Comparison of ENCODE assay signal across 7 mouse cellular contexts in genomic region chr13:13358097-13358496, GRCm38 (mm10). TPM values are rescaled to one million over a fixed set of nuclear protein-coding genes. Genes with fewer than 3 reads are reported as not detected.
A peak's percentile ranks its signal among the peaks of the same experiment; 100 is the strongest.
DNase-seq lines count a peak whose midpoint lies in the region; ATAC-seq lines count a peak whose summit lies in the region.
"Not testable (repeated sequence)": the region's sequence is repeated elsewhere in the genome, so short reads cannot be mapped to it uniquely, and the experiment has no call there.

No protein-coding gene starts in this region.

- H3K27me3 ChIP-seq in heart, embryonic 10.5 days (ENCODE audit: insufficient read depth, poor library complexity, severe bottlenecking); heart, embryonic 12.5 days (replicated peaks); heart, embryonic 14.5 days (ENCODE audit: control insufficient read depth, insufficient read depth, low read length); heart, embryonic 16.5 days (ENCODE audit: control insufficient read depth, insufficient read depth, low read length); limb, embryonic 13.5 days; lung, embryonic 16.5 days (ENCODE audit: control insufficient read depth, insufficient read depth, low read depth, low read length): not testable (repeated sequence)

- peak overlapping the region; percentile 38 for H3K4me2 ChIP-seq in heart, embryonic 12.5 days
- H3K4me2 ChIP-seq in heart, embryonic 14.5 days (ENCODE audit: low read length) = peak overlapping the region; percentile 36
- H3K4me2 ChIP-seq in heart, embryonic 16.5 days (ENCODE audit: low read depth, low read length) = peak overlapping the region; percentile 52; the same call in 1 of the 2 replicates
- H3K4me2 ChIP-seq in limb, embryonic 13.5 days (replicated peaks); lung, embryonic 16.5 days (ENCODE audit: low read depth, low read length): not testable (repeated sequence)

- peak; percentile 47 for ATAC-seq in frontal cortex, adult (ENCODE audit: low TSS enrichment)
- peak; percentile 61 for ATAC-seq in heart, embryonic 12.5 days (ENCODE audit: insufficient number of reproducible peaks, low FRiP score)
- ATAC-seq in heart, embryonic 14.5 days (ENCODE audit: insufficient number of reproducible peaks, insufficient read depth, low FRiP score, low read depth) = peak; percentile 82
- ATAC-seq in heart, embryonic 16.5 days (replicated peaks; ENCODE audit: extremely low read depth, insufficient read depth, low FRiP score) = peak; percentile 89
- 0 out of 2 replicates have a peak, but pooled peaks have one; percentile 1 for ATAC-seq in limb, embryonic 13.5 days (ENCODE audit: low FRiP score, low read depth)
- peak; percentile 26; the same call in 1 of the 2 replicates for ATAC-seq in lung, embryonic 16.5 days (ENCODE audit: low read depth)

- H3K9ac ChIP-seq in heart, embryonic 12.5 days; heart, embryonic 14.5 days (ENCODE audit: low read length); heart, embryonic 16.5 days (ENCODE audit: low read length); limb, embryonic 13.5 days; lung, embryonic 16.5 days (ENCODE audit: low read length): not testable (repeated sequence)

- 31% methylated on average over 8 of the region's 8 CpGs for WGBS in heart, embryonic 10.5 days
- WGBS in heart, embryonic 12.5 days = 26% methylated on average over 8 of the region's 8 CpGs
- 9% methylated on average over 8 of the region's 8 CpGs for WGBS in heart, embryonic 14.5 days
- WGBS in heart, embryonic 16.5 days = 25% methylated on average over 8 of the region's 8 CpGs
- 86% methylated on average over 8 of the region's 8 CpGs for WGBS in limb, embryonic 13.5 days
- WGBS in lung, embryonic 16.5 days = 66% methylated on average over 8 of the region's 8 CpGs

- H3K36me3 ChIP-seq in heart, embryonic 10.5 days; heart, embryonic 12.5 days; heart, embryonic 14.5 days (ENCODE audit: control insufficient read depth, insufficient read depth, low read length); heart, embryonic 16.5 days (ENCODE audit: control insufficient read depth, insufficient read depth); limb, embryonic 13.5 days; lung, embryonic 16.5 days (ENCODE audit: control insufficient read depth, insufficient read depth, low read length): not testable (repeated sequence)

- H3K4me1 ChIP-seq in heart, embryonic 10.5 days; heart, embryonic 16.5 days (ENCODE audit: control insufficient read depth, insufficient read depth, low read length); limb, embryonic 13.5 days; lung, embryonic 16.5 days (replicated peaks; ENCODE audit: control insufficient read depth, insufficient read depth, low read length): not testable (repeated sequence)
- peaks cover 24% of the 10 kb centered on the region for H3K4me1 ChIP-seq in heart, embryonic 12.5 days (replicated peaks)
- H3K4me1 ChIP-seq in heart, embryonic 14.5 days (ENCODE audit: control insufficient read depth in 2 of 2, insufficient read depth in 2 of 2, low read length in 2 of 2) = peaks cover 7 to 13% of the 10 kb centered on the region in 2 experiments

- not testable (repeated sequence) for DNase-seq in heart, embryonic 10.5 days (ENCODE audit: low spot score)

- 0 out of 2 replicates have a peak overlapping the region, but pooled peaks have one; percentile 22 for H3K27ac ChIP-seq in heart, embryonic 10.5 days
- H3K27ac ChIP-seq in heart, embryonic 12.5 days (ENCODE audit: poor library complexity, severe bottlenecking) = peak overlapping the region; percentile 75
- peak overlapping the region; percentile 46 to 75 for H3K27ac ChIP-seq in heart, embryonic 14.5 days (replicated peaks in 1 of 2; ENCODE audit: control insufficient read depth in 1 of 2, insufficient read depth in 1 of 2, low read depth in 2 of 2, low read length in 2 of 2)
- H3K27ac ChIP-seq in heart, embryonic 16.5 days (ENCODE audit: low read length) = peak overlapping the region; percentile 88
- not testable (repeated sequence) for H3K27ac ChIP-seq in limb, embryonic 13.5 days; lung, embryonic 16.5 days (ENCODE audit: low read length)

- not testable (repeated sequence) for H3K4me3 ChIP-seq in heart, embryonic 10.5 days; heart, embryonic 12.5 days; limb, embryonic 13.5 days; lung, embryonic 16.5 days (ENCODE audit: low read length)
- H3K4me3 ChIP-seq in heart, embryonic 14.5 days (ENCODE audit: control insufficient read depth in 1 of 2, insufficient read depth in 1 of 2, low read depth in 1 of 2, low read length in 2 of 2) = peak overlapping the region in 1 of 2 experiments; percentile 6; a peak in 2 of 4 replicates
- peak overlapping the region; percentile 31 for H3K4me3 ChIP-seq in heart, embryonic 16.5 days (ENCODE audit: low read length)

- H3K9me3 ChIP-seq in heart, embryonic 10.5 days; heart, embryonic 12.5 days (replicated peaks); heart, embryonic 14.5 days (ENCODE audit: control insufficient read depth, low read length); heart, embryonic 16.5 days (replicated peaks; ENCODE audit: control insufficient read depth, low read length); limb, embryonic 13.5 days; lung, embryonic 16.5 days (ENCODE audit: control insufficient read depth, low read length): not testable (repeated sequence)

RNA-seq across cellular contexts. Expression of gene Gpr137b, which starts 35.7 kb away (rescaled TPM):
- 11.3 and 12.1 TPM in 2 replicates for polyA plus RNA-seq in heart, embryonic 10.5 days (2016; fragmentation: Nextera tagmentation; extraction: Ambion mirVana)
- 11.0 and 12.5 TPM in 2 replicates for polyA plus RNA-seq in heart, embryonic 12.5 days (2016; fragmentation: Nextera tagmentation; extraction: Ambion mirVana)
- polyA plus RNA-seq in heart, embryonic 14.5 days (2014; fragmentation: Nextera tagmentation; extraction: Ambion mirVana) = 16.3 and 18.9 TPM in 2 replicates
- polyA plus RNA-seq in heart, embryonic 16.5 days (2015; fragmentation: Nextera tagmentation; extraction: Ambion mirVana) = 20.4 and 21.4 TPM in 2 replicates
- 10.6 and 10.8 TPM in 2 replicates for polyA plus RNA-seq in limb, embryonic 13.5 days (2015; fragmentation: Nextera tagmentation; extraction: Ambion mirVana)
- polyA plus RNA-seq in lung, embryonic 16.5 days (2015; fragmentation: Nextera tagmentation; extraction: Ambion mirVana) = 14.2 and 18.9 TPM in 2 replicates

Comparison
In these comparisons a context has a peak if more than half of its experiments do, and no peak if none do; other contexts are left out.
1. ATAC-seq: peak in every context shown above with its lines; median percentile 89 in heart, embryonic 16.5 days; 82 in heart, embryonic 14.5 days; 61 in heart, embryonic 12.5 days; 47 in frontal cortex, adult; 26 in lung, embryonic 16.5 days; 1 in limb, embryonic 13.5 days.